Mouse (Mus musculus): ENCODE measurements at regions not wholly inside any gene's neighbourhood (a gene's known extent, or its start where the extent isn't known, plus 50 kb on each side); places are given as distances from the start of the nearest gene placed in this dataset.

DNA sequence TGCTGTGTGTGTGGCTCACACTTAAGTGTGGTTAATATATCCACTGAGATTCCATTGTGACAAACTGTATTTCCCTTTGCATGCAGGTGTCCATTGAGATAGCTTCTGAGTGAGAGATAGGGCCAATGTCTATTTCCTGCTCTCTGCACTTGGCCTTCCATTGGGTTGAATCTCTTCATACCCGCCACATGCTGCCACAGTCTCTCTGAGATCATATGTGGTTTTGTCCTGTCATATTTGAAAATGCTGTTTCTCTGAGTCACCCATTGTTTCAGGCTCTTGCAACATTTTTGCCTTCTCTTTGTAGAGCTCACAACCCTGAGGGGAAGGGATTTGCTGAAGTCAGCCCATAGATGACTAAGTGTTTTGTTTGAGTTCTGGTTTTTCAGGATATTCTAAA is 2081.3 kb downstream of the Olfm4 start:
- DNase-seq (ENCODE audit: low spot score in 2 of 2) = no peak
- intact Hi-C loops (cut with DNase I) = no loop called here

DNA sequence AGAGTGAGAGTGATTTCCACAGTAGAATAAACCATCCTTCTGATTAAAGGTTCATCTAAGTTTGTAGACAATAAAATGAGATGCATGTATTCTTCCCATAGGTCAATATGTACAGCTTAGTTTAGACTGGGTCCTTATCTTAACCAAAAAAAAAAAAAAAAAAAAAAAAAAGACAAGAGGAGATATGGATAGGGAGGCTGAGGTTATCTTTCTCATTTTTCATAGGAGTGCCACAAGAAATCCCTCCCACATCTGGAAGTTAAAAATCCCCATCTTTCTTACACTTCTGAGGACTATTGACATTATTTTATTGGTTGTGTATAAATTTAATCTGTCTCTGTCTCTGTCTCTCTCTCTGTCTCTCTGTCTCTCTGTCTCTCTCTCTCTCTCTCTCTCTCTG is 2117.8 kb downstream of the Olfm4 start:
- intact Hi-C loops (cut with DNase I) = no loop called here
- no peak for DNase-seq (ENCODE audit: low spot score in 2 of 2)

DNA sequence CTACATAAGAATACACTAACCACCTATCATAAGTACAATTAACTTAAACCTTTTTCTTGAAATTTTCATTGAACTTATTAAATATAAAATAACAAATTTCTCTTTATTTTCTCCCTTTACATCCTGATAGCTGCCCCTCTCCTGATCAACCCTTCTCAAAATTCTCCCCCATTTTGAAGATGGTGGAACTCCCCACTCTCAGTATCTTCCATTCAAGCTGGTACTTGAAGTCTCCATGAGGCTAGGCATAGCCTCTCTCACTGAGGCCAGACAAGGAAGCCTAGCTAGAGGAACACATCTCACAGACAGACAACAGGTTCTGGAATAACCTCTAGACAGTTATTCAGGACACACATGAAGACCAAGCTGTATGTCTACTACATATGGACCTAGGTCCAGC is 2129.0 kb downstream of the Olfm4 start:
- intact Hi-C loops (cut with DNase I) = no loop called here
- DNase-seq (ENCODE audit: low spot score in 2 of 2) = no peak

DNA sequence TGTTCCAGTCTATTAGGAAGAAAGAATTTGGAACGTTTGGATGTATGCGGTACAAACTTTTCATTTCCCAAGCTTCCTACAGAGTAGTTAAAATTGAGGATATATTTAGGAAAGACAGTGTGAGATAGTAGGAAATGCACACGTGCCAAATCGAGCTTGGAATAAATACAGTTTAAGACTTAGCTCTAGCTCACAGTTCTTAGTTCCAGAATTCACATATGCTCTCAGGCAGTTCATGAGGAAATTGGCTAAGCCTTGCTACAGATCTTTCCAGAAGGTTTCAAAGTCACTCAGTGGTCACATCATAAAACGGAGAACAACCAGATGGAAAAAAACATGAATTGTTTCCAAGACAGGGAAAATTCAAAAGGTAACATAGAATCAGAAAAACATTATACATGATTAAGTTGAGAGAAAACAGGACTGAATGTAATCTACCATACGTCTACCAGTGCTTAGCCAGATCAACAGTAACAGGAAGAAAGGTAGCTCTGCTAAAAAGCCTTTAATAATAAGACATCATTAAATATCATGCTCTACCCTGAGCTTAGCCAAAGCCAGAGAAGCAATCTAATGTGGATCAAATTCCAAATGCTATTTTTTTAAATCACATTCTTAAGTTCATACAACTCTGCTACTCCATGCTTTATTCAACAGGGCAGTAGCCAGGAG is 2165.1 kb downstream of the Olfm4 start:
- peak in 1 of 2 experiments; percentile 35 for DNase-seq (ENCODE audit: low spot score in 2 of 2)
- intact Hi-C loops (cut with DNase I) = no loop called here

DNA sequence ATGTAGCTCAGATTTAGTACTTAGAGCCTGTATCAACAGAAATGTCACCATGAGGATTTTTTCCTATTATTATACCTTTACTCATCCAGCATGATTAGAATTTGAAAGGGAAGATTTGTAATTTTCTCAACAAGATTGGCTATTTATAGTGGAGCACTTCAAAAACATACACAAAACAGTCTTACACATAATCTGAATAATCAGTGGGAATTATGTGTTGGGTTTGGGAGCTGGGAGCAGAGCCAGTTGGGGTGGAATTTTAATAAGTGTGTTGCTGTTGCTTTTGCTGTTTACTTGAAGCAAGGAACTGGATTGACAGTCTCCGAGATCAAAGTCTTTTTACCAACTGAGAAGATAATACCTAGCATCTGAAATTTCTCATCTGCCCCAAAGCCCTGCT is 2201.5 kb downstream of the Olfm4 start:
- intact Hi-C loops (cut with DNase I) = no loop called here
- peak in 1 of 2 experiments; percentile 1 for DNase-seq (ENCODE audit: low spot score in 2 of 2)

DNA sequence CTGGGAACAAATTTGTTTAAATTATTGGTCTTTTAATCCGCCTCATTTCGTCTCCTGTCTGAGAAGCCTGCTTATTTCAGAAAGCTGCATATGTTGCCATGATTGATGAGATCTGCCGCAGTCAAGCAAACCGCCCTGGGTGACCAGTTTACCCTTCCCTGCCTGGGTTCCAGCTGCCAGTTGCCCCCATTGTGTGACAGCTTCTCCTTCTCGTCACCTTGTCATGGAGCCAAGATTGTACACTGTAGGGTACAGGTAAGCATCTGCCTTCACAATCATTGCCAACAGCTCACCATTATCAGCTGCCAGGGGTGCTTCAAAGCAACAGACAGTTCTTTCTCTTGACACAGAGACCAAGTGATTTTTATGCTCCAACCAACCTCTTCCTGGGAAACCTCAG is 2226.5 kb downstream of the Olfm4 start:
- DNase-seq (ENCODE audit: low spot score in 2 of 2) = no peak
- intact Hi-C loops (cut with DNase I) = no loop called here

DNA sequence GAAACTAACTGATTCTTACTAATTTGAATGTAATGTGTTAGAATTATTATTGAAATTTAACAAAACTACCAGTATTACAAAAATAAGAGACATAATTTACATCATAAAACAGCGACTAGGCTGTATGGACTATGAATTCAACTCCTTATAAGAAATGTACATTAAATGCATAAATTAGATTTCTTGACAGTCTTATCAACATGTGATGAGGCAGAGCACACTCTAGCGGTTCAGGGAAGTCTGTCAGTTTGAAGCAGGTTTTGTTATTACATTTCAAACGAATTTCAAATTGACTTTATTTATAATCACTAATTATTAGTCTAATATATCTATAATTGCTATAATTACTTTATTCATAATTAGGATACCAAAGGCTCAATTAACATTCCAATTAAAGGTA is 2214.8 kb upstream of the Pcdh17 start:
- no peak for DNase-seq (ENCODE audit: low spot score in 2 of 2)
- intact Hi-C loops (cut with DNase I) = no loop called here

DNA sequence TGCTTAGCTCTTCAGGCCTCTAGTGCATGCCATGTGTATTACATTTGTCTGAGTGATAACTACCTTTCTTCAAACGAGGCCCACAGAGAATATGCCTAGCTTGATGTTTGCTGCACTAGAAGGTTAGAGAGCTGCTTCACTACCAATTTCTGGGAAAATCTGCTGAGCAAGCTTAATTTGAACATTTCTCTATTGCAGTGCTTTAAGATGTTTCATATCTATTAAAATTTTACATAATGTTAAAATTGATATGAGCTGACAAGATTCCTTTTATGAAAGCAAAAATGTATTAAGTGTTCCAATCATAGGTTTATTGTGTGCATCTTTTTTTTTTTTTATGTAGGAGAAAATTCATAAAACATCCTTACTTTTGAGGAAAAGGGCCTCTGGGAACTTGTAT is 2207.1 kb upstream of the Pcdh17 start:
- intact Hi-C loops (cut with DNase I) = no loop called here
- DNase-seq (ENCODE audit: low spot score in 2 of 2) = no peak

DNA sequence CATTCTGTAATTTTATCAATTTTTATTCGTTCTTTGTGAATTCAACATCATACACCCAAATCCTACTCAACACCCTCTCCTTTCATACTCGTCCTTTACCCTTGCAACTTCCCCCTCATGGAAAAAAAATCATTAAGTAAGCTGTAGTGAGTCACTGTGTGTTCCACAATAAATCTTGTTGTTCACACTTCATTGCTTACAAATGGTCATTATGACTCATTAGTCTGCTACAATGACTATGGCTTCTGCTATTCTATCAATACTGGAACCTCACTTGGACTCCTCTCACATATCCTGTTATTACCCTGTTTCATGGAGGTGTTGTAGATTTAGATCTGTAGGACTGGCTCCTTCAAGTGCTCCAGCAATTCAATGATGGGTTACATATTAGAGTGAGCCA is 2200.0 kb upstream of the Pcdh17 start:
- DNase-seq (ENCODE audit: low spot score in 2 of 2) = no peak
- intact Hi-C loops (cut with DNase I) = no loop called here

DNA sequence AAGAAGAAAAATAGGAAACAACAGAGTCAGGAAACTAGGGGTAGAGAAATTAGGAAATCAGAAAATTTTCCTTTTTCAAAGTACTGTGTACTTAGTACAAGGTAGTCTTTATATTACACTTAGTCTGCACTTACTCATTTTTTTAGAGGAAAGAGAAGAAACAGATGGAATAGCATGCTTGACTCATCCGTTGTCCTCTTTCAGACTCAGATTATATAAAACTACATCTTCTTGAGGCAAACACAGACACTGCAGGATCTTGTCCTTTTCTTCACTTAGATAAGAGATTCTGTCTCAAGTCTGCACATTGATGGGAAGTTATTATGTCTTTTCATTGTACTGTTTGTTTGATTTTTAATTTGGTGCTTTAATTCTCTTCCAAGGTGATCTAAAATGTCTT is 2198.5 kb upstream of the Pcdh17 start:
- intact Hi-C loops (cut with DNase I) = no loop called here
- peak in 1 of 2 experiments; percentile 64 for DNase-seq (ENCODE audit: low spot score in 2 of 2)

Data from left cerebral cortex, postnatal 25 days (tissue).